Mouse (Mus musculus) small intestine, adult 10 weeks (tissue): ENCODE measurements around the gene Syde2. TPM values are rescaled to one million over a fixed set of nuclear protein-coding genes. Genes with fewer than 3 reads are reported as not detected.

ENCODE experiments used
- polyA plus RNA-seq: library from polyadenylated mRNA; stranded (reverse); fragments of 350-450 nt; fragmentation: Illumina TruSeq; extraction: RNeasy Lipid Tissue Mini Kit (QIAGEN cat#74804); gene quantifications from one replicate; pipeline ENCODE4 v1.2.3, GENCODE M21; 2014; ENCODE audit warnings: low replicate concordance

The Syde2 gene
- 10.6 TPM for polyA plus RNA-seq

DNA sequence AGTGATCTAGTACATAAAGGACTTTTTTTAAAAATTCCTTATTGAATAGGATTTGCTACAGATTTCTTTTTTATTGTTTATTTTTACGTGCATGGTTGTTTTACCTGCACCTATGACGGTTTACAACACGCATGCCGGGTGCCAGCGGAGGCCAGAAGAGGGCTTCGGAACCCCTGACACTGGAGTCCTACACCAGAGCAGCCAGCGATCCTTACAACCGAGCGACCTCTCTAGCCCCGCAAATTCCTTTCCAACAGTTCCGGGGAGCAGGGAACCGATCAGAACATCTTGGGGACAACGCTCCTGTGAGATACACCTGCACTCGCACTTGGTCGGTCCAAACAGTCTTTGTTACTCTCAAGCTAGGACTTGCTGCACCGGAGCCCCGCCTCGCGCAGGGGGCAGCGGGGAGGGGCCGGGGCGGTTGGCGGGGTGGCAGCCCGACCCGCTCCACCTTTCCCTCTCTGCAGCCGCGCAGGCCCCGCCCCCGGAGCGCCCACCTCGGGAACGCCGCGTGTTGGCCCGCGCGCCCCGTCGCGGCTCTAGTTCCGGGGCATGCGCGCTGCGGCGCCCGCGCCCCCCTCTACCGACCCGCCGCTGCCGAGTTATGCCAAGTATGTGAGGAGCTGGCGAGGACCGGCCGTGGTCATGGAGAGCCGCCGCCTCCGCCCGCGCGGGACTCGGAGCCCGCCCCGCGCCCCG lies at the start of gene Syde2:
Syde2 (plus strand) TSS at position 603 of the 702 bp plus-strand sequence.

Other genes starting within 250 kb of the Syde2 start
- gene Ddah1, start 229.2 kb upstream of the Syde2 start, polyA plus RNA-seq, result 1.6 TPM
- 18.7 TPM for gene Bcl10, start 65.1 kb upstream of the Syde2 start, polyA plus RNA-seq
- 72.7 TPM for gene 2410004B18Rik, start 49.9 kb upstream of the Syde2 start, polyA plus RNA-seq
- not detected for gene Wdr63, start 120.3 kb downstream of the Syde2 start, polyA plus RNA-seq
- 11.6 TPM for gene Mcoln3, start 129.6 kb downstream of the Syde2 start, polyA plus RNA-seq
- gene Mcoln2, start 162.0 kb downstream of the Syde2 start, polyA plus RNA-seq, result 41.8 TPM
- gene Lpar3, start 233.1 kb downstream of the Syde2 start, polyA plus RNA-seq, result 6.0 TPM